8 mouse cellular contexts compared by ENCODE assay signal in genomic region chr6:86585070-86585600, GRCm38 (mm10). TPM values are rescaled to one million over a fixed set of nuclear protein-coding genes. Genes with fewer than 3 reads are reported as not detected.
DNase-seq lines count a peak whose midpoint lies in the region; ATAC-seq and TF ChIP-seq lines count a peak whose summit lies in the region.

No protein-coding gene starts in this region.

- WGBS in heart, embryonic 12.5 days: 4% methylated on average over 16 of the region's 16 CpGs
- WGBS in kidney, embryonic 15.5 days: 7% methylated on average over 16 of the region's 16 CpGs
- WGBS in limb, embryonic 15.5 days: 4% methylated on average over 16 of the region's 16 CpGs
- WGBS in midbrain, embryonic 16.5 days: 1% methylated on average over 16 of the region's 16 CpGs
- 10% methylated on average over 16 of the region's 16 CpGs for WGBS in spleen, adult 2 months

- H3K36me3 ChIP-seq in C2C12 (ENCODE audit: control insufficient read depth, insufficient read depth): no peaks in the 10 kb centered on the region
- no peaks in the 10 kb centered on the region for H3K36me3 ChIP-seq in heart, embryonic 12.5 days
- H3K36me3 ChIP-seq in kidney, embryonic 15.5 days: no peaks in the 10 kb centered on the region
- no peaks in the 10 kb centered on the region for H3K36me3 ChIP-seq in limb, embryonic 15.5 days
- H3K36me3 ChIP-seq in midbrain, embryonic 16.5 days (ENCODE audit: control insufficient read depth, insufficient read depth, low read length): no peaks in the 10 kb centered on the region
- H3K36me3 ChIP-seq in spleen, adult 2 months (ENCODE audit: control insufficient read depth, insufficient read depth, low read length): no peaks in the 10 kb centered on the region

- no peaks in the 10 kb centered on the region for H3K79me2 ChIP-seq in C2C12 (ENCODE audit: control insufficient read depth, insufficient read depth)

- no peaks in the 10 kb centered on the region for H3K79me3 ChIP-seq in C2C12 (ENCODE audit: low read depth)

- peak overlapping the region; percentile 88 for H3K27ac ChIP-seq in heart, embryonic 12.5 days (ENCODE audit: poor library complexity, severe bottlenecking)
- peak overlapping the region; percentile 89 for H3K27ac ChIP-seq in kidney, embryonic 15.5 days
- peak overlapping the region; percentile 87 for H3K27ac ChIP-seq in limb, embryonic 15.5 days
- peak overlapping the region; percentile 92 for H3K27ac ChIP-seq in midbrain, embryonic 16.5 days (ENCODE audit: low read length)
- H3K27ac ChIP-seq in spleen, adult 2 months (ENCODE audit: insufficient read depth, low read length): peak overlapping the region; percentile 39

- H3K4me3 ChIP-seq in C2C12 (ENCODE audit: insufficient read depth, poor library complexity, severe bottlenecking): peak overlapping the region; percentile 7
- H3K4me3 ChIP-seq in heart, embryonic 12.5 days: peak overlapping the region; percentile 22
- H3K4me3 ChIP-seq in kidney, embryonic 15.5 days (replicated peaks): peak overlapping the region; percentile 34
- H3K4me3 ChIP-seq in limb, embryonic 15.5 days: peak overlapping the region; percentile 29
- H3K4me3 ChIP-seq in midbrain, embryonic 16.5 days (ENCODE audit: low read depth, low read length): peak overlapping the region; percentile 34
- H3K4me3 ChIP-seq in spleen, adult 2 months (ENCODE audit: extremely low read depth, insufficient read depth, insufficient read length): peak overlapping the region; percentile 16; the same call in 1 of the 2 replicates

- peak overlapping the region; percentile 23 for H3ac ChIP-seq in C2C12 (ENCODE audit: control insufficient read depth, insufficient read length, low read depth)

- H3K4me1 ChIP-seq in heart, embryonic 12.5 days (replicated peaks): peaks cover 27% of the 10 kb centered on the region
- peaks cover 31% of the 10 kb centered on the region for H3K4me1 ChIP-seq in kidney, embryonic 15.5 days
- H3K4me1 ChIP-seq in limb, embryonic 15.5 days: peaks cover 30% of the 10 kb centered on the region
- H3K4me1 ChIP-seq in midbrain, embryonic 16.5 days (ENCODE audit: control insufficient read depth, insufficient read depth, low read length): peaks cover 19% of the 10 kb centered on the region
- H3K4me1 ChIP-seq in spleen, adult 2 months (ENCODE audit: control insufficient read depth, insufficient read depth, insufficient read length): peaks cover 10% of the 10 kb centered on the region; the same call in 1 of the 2 replicates

- no peaks in the 10 kb centered on the region for H3K27me3 ChIP-seq in C2C12 (ENCODE audit: control insufficient read depth, insufficient read depth, insufficient read length)
- H3K27me3 ChIP-seq in heart, embryonic 12.5 days (replicated peaks): no peaks in the 10 kb centered on the region
- no peaks in the 10 kb centered on the region for H3K27me3 ChIP-seq in kidney, embryonic 15.5 days
- H3K27me3 ChIP-seq in limb, embryonic 15.5 days: no peaks in the 10 kb centered on the region
- H3K27me3 ChIP-seq in midbrain, embryonic 16.5 days (ENCODE audit: control insufficient read depth, insufficient read depth, low read depth, low read length): no peaks in the 10 kb centered on the region
- H3K27me3 ChIP-seq in spleen, adult 2 months (ENCODE audit: control insufficient read depth, insufficient read depth, low read length): no peaks in the 10 kb centered on the region

- peaks cover 4% of the 10 kb centered on the region; the same call in 1 of the 2 replicates for H3K9me3 ChIP-seq in heart, embryonic 12.5 days (replicated peaks)
- no peaks in the 10 kb centered on the region for H3K9me3 ChIP-seq in kidney, embryonic 15.5 days (replicated peaks)
- H3K9me3 ChIP-seq in limb, embryonic 15.5 days: no peaks in the 10 kb centered on the region
- H3K9me3 ChIP-seq in midbrain, embryonic 16.5 days (replicated peaks; ENCODE audit: control insufficient read depth, low read length, poor library complexity, severe bottlenecking): no peaks in the 10 kb centered on the region

- peak overlapping the region; percentile 49 for H3K9ac ChIP-seq in heart, embryonic 12.5 days
- 0 out of 2 replicates have a peak overlapping the region, but pooled peaks have one; percentile 33 for H3K9ac ChIP-seq in kidney, embryonic 15.5 days
- H3K9ac ChIP-seq in limb, embryonic 15.5 days: 0 out of 2 replicates have a peak overlapping the region, but pooled peaks have one; percentile 4
- H3K9ac ChIP-seq in midbrain, embryonic 16.5 days (ENCODE audit: low read depth, low read length): peak overlapping the region; percentile 70

- DNase-seq in brain, embryonic 14.5 days (ENCODE audit: low read depth): peak; percentile 95
- peak in 1 of 2 experiments; percentile 38 for DNase-seq in spleen, adult 2 months (ENCODE audit: low read depth in 1 of 2, low spot score in 2 of 2)

- TF ChIP-seq POLR2A in brain, embryonic 14.5 days (IDR thresholded peaks at IDR 0.05; ENCODE audit: borderline replicate concordance, extremely low read depth, insufficient read depth, insufficient read length, poor library complexity, severe bottlenecking): 0 out of 2 replicates have a peak, but pooled peaks have one; percentile 28
- TF ChIP-seq POLR2A in spleen, adult 2 months (IDR thresholded peaks at IDR 0.05; ENCODE audit: low read depth, low read length): no peak

- ATAC-seq in erythroid progenitor cell, adult 5-6 weeks (replicated peaks; ENCODE audit: low FRiP score, poor library complexity, severe bottlenecking): 0 out of 2 replicates have a peak, but pooled peaks have one; percentile 15
- ATAC-seq in heart, embryonic 12.5 days (ENCODE audit: insufficient number of reproducible peaks, low FRiP score): peak; percentile 88
- ATAC-seq in kidney, embryonic 15.5 days (replicated peaks; ENCODE audit: low FRiP score): peak; percentile 75
- peak; percentile 85 for ATAC-seq in limb, embryonic 15.5 days (ENCODE audit: insufficient number of reproducible peaks, low FRiP score, low TSS enrichment, low read depth)
- ATAC-seq in midbrain, embryonic 16.5 days: peak; percentile 92

- TF ChIP-seq CTCF in C2C12 (IDR thresholded peaks at IDR 0.05; ENCODE audit: control insufficient read depth, insufficient read depth, insufficient read length): no peak
- no peak for TF ChIP-seq CTCF in brain, embryonic 14.5 days (IDR thresholded peaks at IDR 0.05; ENCODE audit: borderline replicate concordance, extremely low read depth, insufficient read depth, insufficient read length)
- TF ChIP-seq CTCF in spleen, adult 2 months (IDR thresholded peaks at IDR 0.05; ENCODE audit: extremely low read depth, insufficient read depth, insufficient read length, insufficient replicate concordance): no peak

- peak overlapping the region; percentile 65 for H3K4me2 ChIP-seq in heart, embryonic 12.5 days
- H3K4me2 ChIP-seq in kidney, embryonic 15.5 days: peak overlapping the region; percentile 65
- peak overlapping the region; percentile 45 for H3K4me2 ChIP-seq in limb, embryonic 15.5 days
- H3K4me2 ChIP-seq in midbrain, embryonic 16.5 days (ENCODE audit: low read length): peak overlapping the region; percentile 67

TF ChIP-seq in C2C12, 6 proteins besides CTCF, POLR2A, EP300 and RAD21:
- TF ChIP-seq USF1 (IDR thresholded peaks at IDR 0.05; ENCODE audit: low read depth) (peak; percentile 100), MYOG (IDR thresholded peaks at IDR 0.05; ENCODE audit: control insufficient read depth, extremely low read depth, insufficient read length) (no peak)

RNA-seq across cellular contexts. Expression of gene Asprv1, which starts 42.8 kb away (rescaled TPM):
- polyA plus RNA-seq in C2C12 (2012; fragmentation: generic; extraction: Trizol): 0.04 TPM
- polyA plus RNA-seq in brain, embryonic 14.5 days (2012; rRNA removed): 2.0 and 3.3 TPM in 2 replicates
- 4.3 TPM in 1 of 2 replicates, not detected in the other for total RNA-seq in erythroid progenitor cell, adult 5-6 weeks (2015; ENCODE audit: low replicate concordance)
- 0.64 and 6.5 TPM in 2 replicates for total RNA-seq in erythroid progenitor cell, adult 5-6 weeks (2017; ENCODE audit: low replicate concordance)
- polyA plus RNA-seq in heart, embryonic 12.5 days (2016; fragmentation: Nextera tagmentation; extraction: Ambion mirVana): 0.10 and 0.12 TPM in 2 replicates
- 2.6 and 4.5 TPM in 2 replicates for polyA plus RNA-seq in kidney, embryonic 15.5 days (2015; fragmentation: Nextera tagmentation; extraction: Ambion mirVana)
- 610 and 666 TPM in 2 replicates for polyA plus RNA-seq in limb, embryonic 15.5 days (2015; fragmentation: Nextera tagmentation; extraction: Ambion mirVana)
- 0.45 and 0.62 TPM in 2 replicates for polyA plus RNA-seq in midbrain, embryonic 16.5 days (2015; fragmentation: Nextera tagmentation; extraction: Ambion mirVana)
- polyA plus RNA-seq in spleen, adult 2 months (2012; rRNA removed): 2.5 and 3.2 TPM in 2 replicates

RNA-seq across cellular contexts. Expression of gene Pcbp1, which starts 59.0 kb away (rescaled TPM):
- polyA plus RNA-seq in C2C12 (2012; fragmentation: generic; extraction: Trizol): 453 TPM
- 240 and 297 TPM in 2 replicates for polyA plus RNA-seq in brain, embryonic 14.5 days (2012; rRNA removed)
- 145 and 147 TPM in 2 replicates for total RNA-seq in erythroid progenitor cell, adult 5-6 weeks (2015; ENCODE audit: low replicate concordance)
- 58.4 and 67.4 TPM in 2 replicates for total RNA-seq in erythroid progenitor cell, adult 5-6 weeks (2017; ENCODE audit: low replicate concordance)
- 415 and 416 TPM in 2 replicates for polyA plus RNA-seq in heart, embryonic 12.5 days (2016; fragmentation: Nextera tagmentation; extraction: Ambion mirVana)
- 488 and 506 TPM in 2 replicates for polyA plus RNA-seq in kidney, embryonic 15.5 days (2015; fragmentation: Nextera tagmentation; extraction: Ambion mirVana)
- polyA plus RNA-seq in limb, embryonic 15.5 days (2015; fragmentation: Nextera tagmentation; extraction: Ambion mirVana): 456 and 462 TPM in 2 replicates
- polyA plus RNA-seq in midbrain, embryonic 16.5 days (2015; fragmentation: Nextera tagmentation; extraction: Ambion mirVana): 190 and 269 TPM in 2 replicates
- 166 and 200 TPM in 2 replicates for polyA plus RNA-seq in spleen, adult 2 months (2012; rRNA removed)

Comparison
In these comparisons a context has a peak if more than half of its experiments do, and no peak if none do; other contexts are left out.
1. ATAC-seq: peak in every context shown above with its lines; median percentile 92 in midbrain, embryonic 16.5 days; 88 in heart, embryonic 12.5 days; 85 in limb, embryonic 15.5 days; 75 in kidney, embryonic 15.5 days; 15 in erythroid progenitor cell, adult 5-6 weeks.
2. H3K27ac ChIP-seq: peak in every context shown above with its lines; median percentile 92 in midbrain, embryonic 16.5 days; 89 in kidney, embryonic 15.5 days; 88 in heart, embryonic 12.5 days; 87 in limb, embryonic 15.5 days; 39 in spleen, adult 2 months.
3. H3K9ac ChIP-seq: peak in every context shown above with its lines; median percentile 70 in midbrain, embryonic 16.5 days; 49 in heart, embryonic 12.5 days; 33 in kidney, embryonic 15.5 days; 4 in limb, embryonic 15.5 days.
4. RNA of gene Asprv1, which starts 42.8 kb away (polyA plus RNA-seq): 610 to 666 TPM in limb, embryonic 15.5 days; 2.6 to 4.5 TPM in kidney, embryonic 15.5 days, 2.5 to 3.2 TPM in spleen, adult 2 months, 2.0 to 3.3 TPM in brain, embryonic 14.5 days, 0.45 to 0.62 TPM in midbrain, embryonic 16.5 days, 0.10 to 0.12 TPM in heart, embryonic 12.5 days and 0.04 TPM in C2C12 (single experiment); every median in the first group is over 100 times any median in the second.
5. Peak in every context shown above with its lines, with median percentiles within 50 percentile points of each other: H3K4me3 ChIP-seq and H3K4me2 ChIP-seq.